Mouse (Mus musculus) macrophage (primary cell): ENCODE measurements around the gene Xrra1. TPM values are rescaled to one million over a fixed set of nuclear protein-coding genes. Genes with fewer than 3 reads are reported as not detected.
A peak's percentile ranks its signal among the peaks of the same experiment; 100 is the strongest.

ENCODE experiments used
- H3K27ac ChIP-seq: fragments of 350-480 bp; formaldehyde crosslinking; 2 replicates; pipeline ENCODE4 v1.9.0; 2021
- H3K36me3 ChIP-seq: fragments of 350-480 bp; formaldehyde crosslinking; 2 replicates; pipeline ENCODE4 v1.9.0; 2021; ENCODE audit errors: inconsistent target
- H3K4me3 ChIP-seq: fragments of 350-480 bp; formaldehyde crosslinking; 2 replicates; pipeline ENCODE4 v1.9.0; 2021; ENCODE audit errors: inconsistent target
- H3K79me2 ChIP-seq: fragments of 350-480 bp; formaldehyde crosslinking; 2 replicates; pipeline ENCODE4 v1.9.0; 2021; ENCODE audit errors: inconsistent target
- WGBS: methylation state at CpG from one replicate; pipeline ENCODE4 v1.1.7; 2026; ENCODE audit warnings: inconsistent platforms; ENCODE audit not compliant: missing documents; 5-methylcytosine and 5-hydroxymethylcytosine counted together
- polyA plus RNA-seq: library from polyadenylated mRNA; stranded (reverse); fragments of 250-400 nt; gene quantifications from 3 replicates; pipeline ENCODE4 v1.2.4, GENCODE M21; 2018; ENCODE audit warnings: inconsistent platforms

Xrra1 gene
- polyA plus RNA-seq, 1 experiment from 2014 or later = 0.11 TPM

- H3K27ac ChIP-seq = peak overlapping the region; percentile 96
- no peaks in the 10 kb centered on the region for H3K36me3 ChIP-seq
- peaks cover 91% of the 10 kb centered on the region for H3K79me2 ChIP-seq
- H3K4me3 ChIP-seq = no peak overlapping the region
- 11% methylated on average over 8 of the region's 8 CpGs for WGBS
These were observed 103.8 kb downstream of the Xrra1 start for GRCm38 (mm10) chr7:99962536-99963236.

- peaks cover 91% of the 10 kb centered on the region for H3K79me2 ChIP-seq
- 64% methylated on average over 3 of the region's 3 CpGs for WGBS
- no peaks in the 10 kb centered on the region for H3K36me3 ChIP-seq
- peak overlapping the region; percentile 96 for H3K27ac ChIP-seq
- no peak overlapping the region for H3K4me3 ChIP-seq
These were observed 104.4 kb downstream of the Xrra1 start for GRCm38 (mm10) chr7:99963237-99963860.

GRCm38 (mm10) chr7:99965020-99965841 lies 106.3 kb downstream of the Xrra1 start:
- H3K27ac ChIP-seq = 0 out of 2 replicates have a peak overlapping the region, but pooled peaks have one; percentile 22
- H3K4me3 ChIP-seq = no peak overlapping the region
- 83% methylated on average over 6 of the region's 9 CpGs for WGBS
- no peaks in the 10 kb centered on the region for H3K36me3 ChIP-seq
- H3K79me2 ChIP-seq = peaks cover 93% of the 10 kb centered on the region

DNA sequence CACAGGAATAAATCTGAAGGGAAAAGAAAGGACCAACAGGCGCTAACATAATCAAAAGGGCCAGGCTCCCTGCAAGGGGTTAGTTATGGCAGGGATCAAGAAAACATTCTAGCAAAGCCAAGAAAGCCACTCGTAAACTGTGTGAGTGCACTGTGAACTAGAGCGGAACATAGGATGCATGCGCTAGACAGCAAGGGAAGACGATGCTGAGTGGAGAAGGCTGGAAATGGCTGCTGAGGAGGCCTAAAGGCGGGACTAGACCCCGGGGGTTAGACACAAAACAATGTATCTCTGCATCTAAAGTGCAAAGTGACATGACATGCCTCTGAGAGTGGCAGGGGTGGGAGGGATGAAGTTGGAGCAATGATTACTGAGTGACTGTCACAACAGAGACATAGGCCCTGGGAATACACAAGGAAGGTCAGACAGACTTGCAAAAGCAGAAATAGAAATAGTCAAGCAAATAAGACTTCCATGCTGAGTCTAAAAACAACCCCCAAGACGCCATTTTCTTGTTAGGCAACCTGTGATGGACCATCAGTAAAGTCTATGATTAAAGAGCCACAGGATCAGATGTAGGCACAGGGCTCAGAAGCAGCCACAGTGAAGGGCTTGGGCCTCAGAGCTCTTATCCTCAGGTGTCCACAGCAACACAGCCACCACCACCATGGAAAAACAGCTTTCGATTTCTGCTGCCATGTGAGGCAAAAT lies 107.2 kb downstream of the Xrra1 start:
- Histone ChIP-seq H3K4me3 (no peak overlapping the region), H3K36me3 (no peaks in the 10 kb centered on the region), H3K79me2 (peaks cover 93% of the 10 kb centered on the region), H3K27ac (no peak overlapping the region)
- whole genome bisulfite sequencing = 94% methylated on average over 9 of the region's 9 CpGs

Other genes starting within 250 kb of the Xrra1 start
- gene Tpbgl, start 232.0 kb upstream of the Xrra1 start, polyA plus RNA-seq = 1.1 to 3.4 TPM (median 2.4 TPM) in 3 replicates
- gene Slco2b1, start 147.8 kb upstream of the Xrra1 start, polyA plus RNA-seq = 9.7 to 16.8 TPM (median 10.0 TPM) in 3 replicates
- gene Olfr520, start 128.8 kb upstream of the Xrra1 start, polyA plus RNA-seq = not detected in 3 replicates
- not detected in 3 replicates for gene Olfr521, start 95.6 kb upstream of the Xrra1 start, polyA plus RNA-seq
- 0.55 to 1.1 TPM (median 0.79 TPM) in 3 replicates for gene Neu3, start 30.7 kb upstream of the Xrra1 start, polyA plus RNA-seq
- gene Spcs2, start 4.3 kb downstream of the Xrra1 start, polyA plus RNA-seq = 165 to 201 TPM (median 180 TPM) in 3 replicates
- 10.4 to 15.0 TPM (median 11.8 TPM) in 3 replicates for gene Rnf169, start 121.3 kb downstream of the Xrra1 start, polyA plus RNA-seq
- not detected in 3 replicates for gene Chrdl2, start 147.1 kb downstream of the Xrra1 start, polyA plus RNA-seq